Mouse (Mus musculus): Measurements from ENCODE around the gene Cnfn. TPM values are rescaled to one million over a fixed set of nuclear protein-coding genes. Genes with fewer than 3 reads are reported as not detected.

Cnfn gene
- polyA plus RNA-seq, 1 experiment: not detected

DNA sequence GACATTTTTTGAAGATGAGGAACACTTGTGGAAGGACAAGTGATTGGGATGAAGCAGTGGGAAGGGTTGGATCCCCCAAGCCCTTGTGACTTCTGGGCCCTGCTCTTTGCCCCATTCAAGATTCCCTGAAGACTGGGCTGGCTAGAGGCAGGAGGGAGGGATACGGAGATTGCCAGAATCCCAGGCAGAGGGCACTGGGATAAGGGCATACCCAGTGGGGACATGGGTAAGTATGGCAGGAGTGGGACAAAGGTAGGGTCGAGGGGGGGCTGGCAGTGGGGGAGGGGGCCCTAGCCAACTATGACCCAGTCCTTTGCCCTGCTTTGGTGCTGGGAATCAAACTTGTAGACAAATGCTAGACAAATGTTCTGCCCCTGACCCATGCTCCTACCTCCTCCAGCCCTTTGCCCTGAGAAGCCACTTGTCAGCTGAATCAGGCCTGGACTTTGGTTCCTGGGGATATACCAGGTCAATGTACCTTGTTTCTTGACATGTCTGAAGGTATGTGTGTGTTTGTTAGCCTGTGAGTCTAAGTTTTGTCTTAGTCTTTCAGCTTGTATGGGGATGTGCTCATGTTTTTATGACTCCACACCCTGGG is 22.4 kb upstream of the Cnfn start:
- peaks cover 10% of the 10 kb centered on the region for H3K36me3 ChIP-seq (ENCODE audit: control insufficient read depth)
- TF ChIP-seq GATA1 (IDR thresholded peaks at IDR 0.05; ENCODE audit: low read length): no peak
- no peak for TF ChIP-seq TAL1 (IDR thresholded peaks at IDR 0.05; ENCODE audit: low read length)
- H3K9me3 ChIP-seq (ENCODE audit: control insufficient read depth, low read length): no peaks in the 10 kb centered on the region
- peaks cover 17% of the 10 kb centered on the region for H3K27me3 ChIP-seq (ENCODE audit: control insufficient read depth)
- H3K4me1 ChIP-seq (ENCODE audit: control insufficient read depth): peaks cover 70% of the 10 kb centered on the region
- no peak overlapping the region for H3K4me3 ChIP-seq (replicated peaks)

DNA sequence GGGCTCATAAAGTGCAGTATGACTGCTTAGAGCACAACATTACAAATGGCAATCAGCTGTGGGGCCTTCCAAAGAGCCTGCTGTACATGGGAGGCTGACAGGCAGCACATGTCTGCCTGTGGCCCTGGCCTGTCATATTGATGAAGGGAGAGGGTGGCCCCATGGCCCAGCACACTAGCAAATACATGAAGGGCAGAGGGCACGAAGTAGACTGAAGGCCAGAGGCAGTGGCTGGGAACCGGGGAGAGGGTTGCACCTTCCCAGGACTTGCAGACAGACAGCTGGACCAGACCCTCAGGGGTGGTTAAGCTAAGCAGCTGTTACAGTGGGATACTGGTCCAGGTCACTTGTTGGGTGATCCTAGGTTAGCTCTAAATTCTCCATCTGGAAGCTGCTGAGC is 21.5 kb upstream of the Cnfn start:
- TF ChIP-seq TAL1 (IDR thresholded peaks at IDR 0.05; ENCODE audit: low read length): no peak
- TF ChIP-seq GATA1 (IDR thresholded peaks at IDR 0.05; ENCODE audit: low read length): no peak
- H3K27me3 ChIP-seq (ENCODE audit: control insufficient read depth): peaks cover 17% of the 10 kb centered on the region
- peaks cover 71% of the 10 kb centered on the region for H3K4me1 ChIP-seq (ENCODE audit: control insufficient read depth)
- H3K9me3 ChIP-seq (ENCODE audit: control insufficient read depth, low read length): no peaks in the 10 kb centered on the region
- H3K36me3 ChIP-seq (ENCODE audit: control insufficient read depth): peaks cover 10% of the 10 kb centered on the region
- H3K4me3 ChIP-seq (replicated peaks): no peak overlapping the region

DNA sequence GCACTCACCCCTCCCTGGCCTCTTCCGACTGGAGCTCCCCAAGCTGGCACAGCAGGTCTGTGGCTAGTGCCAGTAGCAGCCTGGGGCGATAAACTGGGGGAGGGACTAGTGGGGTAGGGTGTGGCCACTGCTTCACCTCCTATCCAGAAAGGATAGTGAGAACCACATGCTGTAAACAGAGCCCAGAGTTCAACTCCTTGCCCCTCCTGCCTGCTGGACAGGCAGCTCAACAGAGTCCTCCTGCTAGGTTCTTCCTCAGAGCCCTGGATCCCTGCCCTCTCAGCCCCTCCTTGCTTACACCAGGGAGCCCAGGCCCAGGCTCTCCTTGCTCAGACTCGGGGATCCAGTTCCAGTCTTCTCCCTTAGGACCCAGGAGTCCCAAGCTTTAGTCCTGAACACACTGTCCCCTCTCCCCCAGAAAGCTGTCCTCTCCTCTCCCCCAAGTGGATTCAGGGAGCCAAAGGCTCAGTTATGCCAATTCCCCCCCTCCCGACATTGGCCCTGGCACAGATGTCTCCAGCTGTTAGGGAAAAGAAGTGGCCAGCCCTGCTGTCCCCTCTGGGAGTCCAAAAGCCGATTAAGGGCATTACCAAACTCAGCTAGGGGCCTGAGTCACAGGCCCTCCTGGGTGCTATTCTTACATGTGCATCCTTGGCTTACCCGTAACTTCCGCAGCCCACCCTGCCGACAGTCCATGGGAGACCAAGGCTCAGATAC is 20.7 kb upstream of the Cnfn start:
- Histone ChIP-seq H3K36me3 (ENCODE audit: control insufficient read depth) (peaks cover 14% of the 10 kb centered on the region), H3K4me1 (ENCODE audit: control insufficient read depth) (peaks cover 71% of the 10 kb centered on the region), H3K9me3 (ENCODE audit: control insufficient read depth, low read length) (no peaks in the 10 kb centered on the region), H3K4me3 (replicated peaks) (peak overlapping the region; percentile 3), H3K27me3 (ENCODE audit: control insufficient read depth) (peaks cover 15% of the 10 kb centered on the region)
- no peak for TF ChIP-seq TAL1 (IDR thresholded peaks at IDR 0.05; ENCODE audit: low read length)
- no peak for TF ChIP-seq GATA1 (IDR thresholded peaks at IDR 0.05; ENCODE audit: low read length)

DNA sequence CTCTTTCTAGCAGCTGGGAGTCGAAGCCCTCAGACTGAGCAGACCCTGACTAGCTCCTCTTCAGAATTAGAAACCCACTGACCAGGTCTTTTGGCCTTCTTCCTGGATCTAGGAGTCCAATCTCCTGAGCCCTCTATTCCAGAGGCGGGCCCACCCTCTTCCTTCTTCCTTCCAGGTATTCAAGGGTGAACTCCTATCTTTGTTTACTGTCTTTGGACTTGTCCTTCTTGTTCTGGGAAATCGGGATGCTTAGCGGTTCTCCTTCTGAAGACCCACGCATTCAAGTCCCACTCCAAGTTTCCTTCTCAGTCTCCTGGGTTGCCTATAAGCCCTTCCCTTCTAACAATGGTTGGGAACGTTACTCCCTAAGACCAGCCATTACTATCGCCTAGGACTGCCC is 19.4 kb upstream of the Cnfn start:
- no peaks in the 10 kb centered on the region for H3K9me3 ChIP-seq (ENCODE audit: control insufficient read depth, low read length)
- H3K27me3 ChIP-seq (ENCODE audit: control insufficient read depth): peaks cover 2% of the 10 kb centered on the region
- TF ChIP-seq TAL1 (IDR thresholded peaks at IDR 0.05; ENCODE audit: low read length): no peak
- TF ChIP-seq GATA1 (IDR thresholded peaks at IDR 0.05; ENCODE audit: low read length): no peak
- peaks cover 22% of the 10 kb centered on the region for H3K36me3 ChIP-seq (ENCODE audit: control insufficient read depth)
- H3K4me3 ChIP-seq (replicated peaks): no peak overlapping the region
- H3K4me1 ChIP-seq (ENCODE audit: control insufficient read depth): peaks cover 61% of the 10 kb centered on the region

DNA sequence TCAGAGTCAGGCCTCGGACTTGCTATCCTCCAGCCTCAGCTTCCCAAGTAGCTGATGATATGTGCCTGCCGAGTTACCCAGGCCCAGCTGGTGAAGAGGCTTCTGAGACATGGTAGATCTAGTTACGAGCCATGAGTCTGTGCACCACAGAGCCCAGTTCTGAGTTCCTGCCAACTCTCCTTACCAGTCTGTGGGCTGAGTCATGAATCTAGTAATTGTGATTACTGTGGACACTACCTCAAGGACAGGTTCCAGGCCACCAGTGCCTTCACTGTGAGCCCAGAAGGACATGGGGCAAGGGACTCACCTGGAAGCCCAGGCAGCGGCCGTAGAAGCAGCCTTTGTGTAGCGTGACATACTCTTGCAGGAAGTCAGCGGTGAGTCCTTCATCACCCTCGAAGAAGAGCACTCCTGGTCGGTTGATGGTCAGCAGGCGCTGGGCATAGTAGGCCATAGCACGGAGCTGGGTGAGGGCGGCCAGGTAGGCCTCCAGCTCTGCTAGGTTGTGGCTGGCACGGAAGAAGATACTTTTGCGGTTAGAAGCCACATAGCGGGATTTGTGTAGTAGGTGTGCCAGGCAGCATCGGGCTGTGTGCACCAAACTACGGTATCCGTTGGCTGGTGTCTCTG is 18.4 kb upstream of the Cnfn start:
- TF ChIP-seq GATA1 (IDR thresholded peaks at IDR 0.05; ENCODE audit: low read length) (no peak), TAL1 (IDR thresholded peaks at IDR 0.05; ENCODE audit: low read length) (no peak)
- Histone ChIP-seq H3K27me3 (ENCODE audit: control insufficient read depth) (no peaks in the 10 kb centered on the region), H3K36me3 (ENCODE audit: control insufficient read depth) (peaks cover 32% of the 10 kb centered on the region), H3K4me3 (replicated peaks) (no peak overlapping the region), H3K9me3 (ENCODE audit: control insufficient read depth, low read length) (no peaks in the 10 kb centered on the region), H3K4me1 (ENCODE audit: control insufficient read depth) (peaks cover 57% of the 10 kb centered on the region)

DNA sequence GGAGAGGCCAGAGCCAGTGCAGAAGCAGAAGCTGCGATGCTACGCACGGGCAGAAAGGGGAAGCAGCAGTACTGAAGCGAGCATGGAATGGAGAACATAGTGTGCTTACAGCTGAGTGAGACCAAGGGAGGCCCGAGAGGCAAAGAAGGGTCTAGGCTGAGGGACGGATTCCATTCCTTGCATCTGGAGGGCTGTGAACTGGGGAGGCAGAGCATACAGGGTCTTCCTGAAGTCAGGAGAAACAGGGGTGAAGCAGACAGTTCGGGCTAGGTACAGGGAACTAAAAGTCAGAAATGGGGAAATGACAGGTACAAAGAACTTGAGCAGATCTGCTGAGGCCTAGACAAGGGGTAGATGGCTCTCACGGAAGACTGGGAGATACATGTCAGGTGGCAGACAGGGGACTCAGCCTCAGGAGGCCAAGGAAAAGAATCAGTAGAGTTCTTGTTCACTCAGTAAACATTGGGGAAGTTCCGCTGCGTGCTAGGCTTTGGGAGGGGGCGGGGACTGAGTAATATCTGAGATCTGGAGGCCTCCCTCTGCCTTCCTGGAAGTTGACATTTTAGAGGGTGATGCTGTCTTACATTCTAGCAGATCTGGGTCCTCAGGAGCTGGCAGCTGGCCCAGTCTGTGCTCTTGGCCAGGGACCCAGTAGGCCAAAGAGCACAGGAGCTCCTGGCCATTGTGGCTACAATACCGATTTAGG is 16.5 kb upstream of the Cnfn start:
- H3K36me3 ChIP-seq (ENCODE audit: control insufficient read depth): peaks cover 33% of the 10 kb centered on the region

DNA sequence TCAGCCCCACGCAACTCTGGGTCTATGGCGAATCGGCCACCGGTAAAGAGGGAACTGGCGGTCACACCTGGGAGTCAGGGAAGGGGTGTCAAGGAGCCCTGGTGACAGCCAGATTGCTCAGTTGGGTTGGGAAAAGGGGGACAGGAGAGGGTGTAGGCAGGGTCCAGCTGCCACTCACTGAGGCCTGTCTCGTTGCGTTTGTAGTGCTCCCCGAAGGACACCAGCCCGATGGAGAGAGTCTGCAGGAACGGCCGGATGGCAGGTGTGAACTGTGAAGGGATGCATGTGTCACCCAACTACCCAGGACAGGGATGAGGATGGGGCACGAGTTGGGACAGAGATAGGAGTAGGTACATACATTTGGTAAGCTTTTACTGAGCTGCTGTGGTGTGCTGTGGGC is 15.7 kb upstream of the Cnfn start:
- Histone ChIP-seq H3K36me3 (ENCODE audit: control insufficient read depth) (peaks cover 33% of the 10 kb centered on the region), H3K9me3 (ENCODE audit: control insufficient read depth, low read length) (no peaks in the 10 kb centered on the region), H3K4me1 (ENCODE audit: control insufficient read depth) (peaks cover 49% of the 10 kb centered on the region), H3K27me3 (ENCODE audit: control insufficient read depth) (0 out of 2 replicates have a peak, but pooled peaks cover 2% of the 10 kb centered on the region), H3K4me3 (replicated peaks) (no peak overlapping the region)
- TF ChIP-seq GATA1 (IDR thresholded peaks at IDR 0.05; ENCODE audit: low read length): no peak
- no peak for TF ChIP-seq TAL1 (IDR thresholded peaks at IDR 0.05; ENCODE audit: low read length)

More for the DNA sequence above, 16.5 kb upstream of the Cnfn start:
- H3K9me3 ChIP-seq (ENCODE audit: control insufficient read depth, low read length): no peaks in the 10 kb centered on the region
- peak overlapping the region; percentile 5 for H3K4me3 ChIP-seq (replicated peaks)
- peaks cover 49% of the 10 kb centered on the region for H3K4me1 ChIP-seq (ENCODE audit: control insufficient read depth)
- TF ChIP-seq GATA1 (IDR thresholded peaks at IDR 0.05; ENCODE audit: low read length): no peak
- TF ChIP-seq TAL1 (IDR thresholded peaks at IDR 0.05; ENCODE audit: low read length): no peak
- no peaks in the 10 kb centered on the region for H3K27me3 ChIP-seq (ENCODE audit: control insufficient read depth)

DNA sequence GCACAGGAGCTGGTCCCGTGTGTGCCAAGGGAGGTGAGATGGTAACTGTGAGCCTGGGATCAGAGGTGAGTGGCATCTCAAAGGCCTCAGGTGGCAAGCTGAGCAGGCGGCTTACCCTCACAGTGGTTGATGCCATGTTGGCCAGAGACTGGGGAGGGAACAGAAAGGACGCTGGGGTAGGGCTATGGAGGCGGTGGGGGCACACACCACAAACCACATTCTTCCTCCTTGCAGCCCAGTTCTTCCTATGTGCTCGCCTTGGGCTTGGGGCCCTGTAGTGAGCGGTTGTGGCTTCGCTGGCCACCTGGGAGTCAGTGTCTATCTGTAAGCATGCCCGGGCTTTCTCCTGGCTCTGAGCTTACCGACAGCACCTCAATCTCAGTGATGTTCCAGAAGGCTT is 15.3 kb upstream of the Cnfn start:
- TF ChIP-seq GATA1 (IDR thresholded peaks at IDR 0.05; ENCODE audit: low read length) (no peak), TAL1 (IDR thresholded peaks at IDR 0.05; ENCODE audit: low read length) (no peak)
- peaks cover 33% of the 10 kb centered on the region for H3K36me3 ChIP-seq (ENCODE audit: control insufficient read depth)

DNA sequence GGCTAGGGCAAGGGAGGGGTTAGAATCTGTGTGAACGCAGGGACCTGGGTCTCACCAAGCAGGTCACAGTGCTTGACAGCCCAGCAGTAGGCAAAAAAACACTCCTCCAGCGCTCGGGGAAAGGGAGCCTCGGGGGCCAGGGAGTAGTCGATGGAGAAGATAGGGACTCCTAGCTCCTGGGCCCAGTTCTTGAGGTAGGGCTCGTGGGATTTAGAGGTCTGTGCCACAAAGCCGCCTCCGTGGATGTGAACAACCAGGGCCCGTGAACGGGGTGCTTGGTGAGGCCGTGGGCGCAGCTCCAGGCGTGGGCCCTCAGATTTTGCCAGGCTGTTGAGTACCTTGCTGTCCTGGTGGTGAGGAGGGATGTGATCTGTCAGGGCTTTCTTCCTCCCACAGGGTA is 14.8 kb upstream of the Cnfn start:
- H3K9me3 ChIP-seq (ENCODE audit: control insufficient read depth, low read length): no peaks in the 10 kb centered on the region
- H3K4me3 ChIP-seq (replicated peaks): no peak overlapping the region
- H3K36me3 ChIP-seq (ENCODE audit: control insufficient read depth): peaks cover 33% of the 10 kb centered on the region
- H3K27me3 ChIP-seq (ENCODE audit: control insufficient read depth): 0 out of 2 replicates have a peak, but pooled peaks cover 2% of the 10 kb centered on the region
- TF ChIP-seq GATA1 (IDR thresholded peaks at IDR 0.05; ENCODE audit: low read length) (no peak), TAL1 (IDR thresholded peaks at IDR 0.05; ENCODE audit: low read length) (no peak)
- H3K4me1 ChIP-seq (ENCODE audit: control insufficient read depth): peaks cover 48% of the 10 kb centered on the region

More for the DNA sequence above, 15.3 kb upstream of the Cnfn start:
- no peak overlapping the region for H3K4me3 ChIP-seq (replicated peaks)
- no peaks in the 10 kb centered on the region for H3K9me3 ChIP-seq (ENCODE audit: control insufficient read depth, low read length)
- H3K4me1 ChIP-seq (ENCODE audit: control insufficient read depth): peaks cover 48% of the 10 kb centered on the region
- H3K27me3 ChIP-seq (ENCODE audit: control insufficient read depth): 0 out of 2 replicates have a peak, but pooled peaks cover 2% of the 10 kb centered on the region
